Mouse (Mus musculus) limb, embryonic 12.5 days (tissue): ENCODE results near the gene Neurl2. TPM values are rescaled to one million over a fixed set of nuclear protein-coding genes. Genes with fewer than 3 reads are reported as not detected.
"Not testable (repeated sequence)": the region's sequence is repeated elsewhere in the genome, so short reads cannot be mapped to it uniquely, and the experiment has no call there.

ENCODE experiments used
- ATAC-seq: fragments of 200-750 bp; cut with Nextera tagmentation; 2 replicates; pipeline ENCODE4 v1.8.0; 2017; ENCODE audit warnings: low read depth, moderate TSS enrichment; ENCODE audit not compliant: insufficient number of reproducible peaks, insufficient read depth, low FRiP score, low TSS enrichment
- H3K27ac ChIP-seq: fragments of 300-500 bp; sonication (generic); 2 replicates; pipeline ENCODE4 v1.5.1; 2016; ENCODE audit warnings: mild to moderate bottlenecking, moderate library complexity
- H3K27me3 ChIP-seq: fragments of 300-500 bp; sonication (generic); 2 replicates; pipeline ENCODE4 v1.6.1; 2016; ENCODE audit warnings: mild to moderate bottlenecking, moderate library complexity
- H3K36me3 ChIP-seq: fragments of 300-500 bp; sonication (generic); 2 replicates; pipeline ENCODE4 v1.6.1; 2016; ENCODE audit warnings: mild to moderate bottlenecking, moderate library complexity
- H3K4me1 ChIP-seq: fragments of 300-500 bp; sonication (generic); replicated peaks from 2 replicates; pipeline ENCODE4 v1.6.1; 2016
- H3K4me2 ChIP-seq: fragments of 300-500 bp; sonication (generic); 2 replicates; pipeline ENCODE4 v1.6.1; 2016; ENCODE audit warnings: mild to moderate bottlenecking, moderate library complexity
- H3K4me3 ChIP-seq: fragments of 300-500 bp; sonication (generic); replicated peaks from 2 replicates; pipeline ENCODE4 v1.5.1; 2016; ENCODE audit warnings: mild to moderate bottlenecking
- H3K9ac ChIP-seq: fragments of 300-500 bp; sonication (generic); replicated peaks from 2 replicates; pipeline ENCODE4 v1.6.1; 2016; ENCODE audit warnings: mild to moderate bottlenecking, moderate library complexity
- H3K9me3 ChIP-seq: fragments of 300-500 bp; sonication (generic); 2 replicates; pipeline ENCODE4 v1.6.1; 2016; ENCODE audit warnings: mild to moderate bottlenecking, moderate library complexity
- WGBS: fragments of 180-500 bp; shearing (Covaris S2); methylation state at CpG from one replicate; pipeline ENCODE4 v1.1.7; 2016; 5-methylcytosine and 5-hydroxymethylcytosine counted together
- polyA plus RNA-seq: library from polyadenylated mRNA; unstranded; fragments of >200 nt; fragmentation: Nextera tagmentation; extraction: Ambion mirVana; gene quantifications from 2 replicates; pipeline ENCODE4 v1.2.1, GENCODE M21; 2016

Gene Neurl2
- polyA plus RNA-seq, result 6.3 and 6.8 TPM in 2 replicates

GRCm38 (mm10) chr2:164833314-164833959, at the start of gene Neurl2:
Gene Neurl2, minus strand, starts transcription at chr2:164833456.
- Histone ChIP-seq H3K4me1 (peaks cover 19% of the 10 kb centered on the region), H3K27ac (peak within 1 kb of the TSS; percentile 65), H3K4me3 (peak within 1 kb of the TSS; percentile 72), H3K9ac (peak within 1 kb of the TSS; percentile 69), H3K27me3 (no peaks in the 10 kb centered on the region), H3K4me2 (peak within 1 kb of the TSS; percentile 96), H3K9me3 (no peaks in the 10 kb centered on the region), H3K36me3 (peaks cover 34% of the 10 kb centered on the region)
- peak; percentile 65 for ATAC-seq
- under 1% methylated on average over 31 of the region's 31 CpGs for WGBS

DNA sequence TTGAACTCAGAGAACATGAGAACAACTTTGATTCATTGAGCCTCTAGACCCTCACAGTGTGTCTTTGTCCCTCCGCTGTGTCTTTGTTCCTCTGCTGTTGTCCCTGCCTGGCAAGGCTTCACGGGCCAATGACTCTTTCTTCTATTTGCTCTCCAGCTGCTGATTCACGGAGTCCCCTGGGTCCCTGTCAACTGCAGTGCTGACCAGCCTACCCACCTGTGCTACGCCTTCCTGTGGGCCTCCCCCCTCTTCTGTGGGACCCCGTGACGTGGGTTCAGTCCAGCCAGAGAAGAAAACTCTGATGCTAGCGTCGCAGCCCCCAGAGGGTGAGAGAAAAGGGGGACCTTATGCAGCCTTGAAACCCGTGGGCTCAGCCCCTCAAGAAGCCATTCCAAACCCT, 49.4 kb upstream of the Neurl2 start:
- H3K4me3 ChIP-seq, result no peak overlapping the region
- H3K4me1 ChIP-seq, result peaks cover 15% of the 10 kb centered on the region
- H3K36me3 ChIP-seq, result peaks cover 52% of the 10 kb centered on the region
- H3K9me3 ChIP-seq, result no peaks in the 10 kb centered on the region
- no peak overlapping the region for H3K4me2 ChIP-seq
- 89% methylated on average over 9 of the region's 9 CpGs for WGBS
- no peak overlapping the region for H3K9ac ChIP-seq
- H3K27me3 ChIP-seq, result no peaks in the 10 kb centered on the region
- no peak for ATAC-seq
- H3K27ac ChIP-seq, result 0 out of 2 replicates have a peak overlapping the region, but pooled peaks have one; percentile 45

GRCm38 (mm10) chr2:164879568-164880277, 46.5 kb upstream of the Neurl2 start:
- Histone ChIP-seq H3K27me3 (no peaks in the 10 kb centered on the region), H3K4me3 (peak overlapping the region; percentile 87), H3K36me3 (peaks cover 28% of the 10 kb centered on the region), H3K4me1 (peaks cover 26% of the 10 kb centered on the region), H3K9ac (peak overlapping the region; percentile 99), H3K9me3 (no peaks in the 10 kb centered on the region), H3K4me2 (peak overlapping the region; percentile 88), H3K27ac (peak overlapping the region; percentile 100)
- WGBS, result under 1% methylated on average over 70 of the region's 72 CpGs
- ATAC-seq, result peak; percentile 80

- 0% methylated on average over 36 of the region's 40 CpGs for WGBS
- H3K4me2 ChIP-seq, result peak within 1 kb of the TSS; percentile 88
- peak within 1 kb of the TSS; percentile 99 for H3K9ac ChIP-seq
- peak within 1 kb of the TSS; percentile 100 for H3K27ac ChIP-seq
- peak within 1 kb of the TSS; percentile 87 for H3K4me3 ChIP-seq
- H3K4me1 ChIP-seq, result peaks cover 31% of the 10 kb centered on the region
- no peaks in the 10 kb centered on the region for H3K9me3 ChIP-seq
- no peaks in the 10 kb centered on the region for H3K27me3 ChIP-seq
- ATAC-seq, result peak; percentile 72
- H3K36me3 ChIP-seq, result peaks cover 23% of the 10 kb centered on the region
Observed at GRCm38 (mm10) chr2:164879228-164879567, 45.9 kb upstream of the Neurl2 start, which contains the start of gene Pcif1. Gene Pcif1, plus strand, starts transcription at chr2:164879304.

- Histone ChIP-seq H3K9me3 (no peaks in the 10 kb centered on the region), H3K4me2 (peak overlapping the region; percentile 88), H3K36me3 (peaks cover 18% of the 10 kb centered on the region), H3K4me3 (peak overlapping the region; percentile 87), H3K27ac (peak overlapping the region; percentile 100), H3K4me1 (peaks cover 35% of the 10 kb centered on the region), H3K27me3 (no peaks in the 10 kb centered on the region), H3K9ac (peak overlapping the region; percentile 99)
- ATAC-seq, result peak; percentile 54
- 3% methylated on average over 28 of the region's 28 CpGs for WGBS
Observed at GRCm38 (mm10) chr2:164878509-164879227, 45.4 kb upstream of the Neurl2 start.

DNA sequence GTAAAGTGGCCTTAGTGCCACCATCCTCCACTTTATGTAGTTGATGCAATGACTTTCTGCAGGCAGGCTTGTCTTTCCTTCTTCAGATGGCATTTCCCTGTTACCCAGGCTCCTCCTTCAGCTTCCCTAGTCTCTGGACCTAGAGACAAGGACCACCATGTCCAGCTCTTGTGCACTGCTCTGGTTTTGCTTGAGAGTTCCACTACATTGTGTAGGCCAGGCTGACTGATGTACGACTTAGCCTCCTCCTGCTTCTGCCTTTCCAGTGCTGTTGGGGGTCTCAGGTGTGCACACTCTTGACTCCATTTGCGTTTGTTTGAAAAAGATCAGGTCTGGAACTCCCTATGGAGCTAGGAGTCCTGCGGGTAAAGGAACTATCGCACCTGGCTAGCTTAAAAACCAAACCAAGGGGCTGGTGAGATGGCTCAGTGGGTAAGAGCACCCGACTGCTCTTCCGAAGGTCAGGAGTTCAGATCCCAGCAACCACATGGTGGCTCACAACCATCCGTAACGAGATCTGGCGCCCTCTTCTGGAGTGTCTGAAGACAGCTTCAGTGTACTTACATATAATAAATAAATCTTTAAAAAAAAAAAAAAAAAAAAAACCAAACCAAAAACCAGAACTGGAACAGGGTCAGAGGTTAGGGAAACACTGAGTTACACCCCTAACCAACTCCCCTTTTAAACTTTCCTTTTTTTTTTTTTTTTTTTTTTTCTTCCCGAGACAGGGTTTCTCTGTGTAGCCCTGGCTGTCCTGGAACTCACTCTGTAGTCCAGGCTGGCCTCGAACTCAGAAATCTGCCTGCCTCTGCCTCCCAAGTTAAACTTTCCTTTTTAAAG, 44.3 kb upstream of the Neurl2 start:
- H3K36me3 ChIP-seq, H3K9me3 ChIP-seq, H3K27ac ChIP-seq, H3K27me3 ChIP-seq, H3K9ac ChIP-seq, ATAC-seq: not testable (repeated sequence)
- peak overlapping the region; percentile 88 for H3K4me2 ChIP-seq
- peaks cover 35% of the 10 kb centered on the region for H3K4me1 ChIP-seq
- 75% methylated on average over 11 of the region's 11 CpGs for WGBS
- peak overlapping the region; percentile 87 for H3K4me3 ChIP-seq

GRCm38 (mm10) chr2:164875648-164876047, 42.4 kb upstream of the Neurl2 start:
- H3K4me3 ChIP-seq, H3K9me3 ChIP-seq, H3K27me3 ChIP-seq, H3K9ac ChIP-seq, H3K4me2 ChIP-seq, H3K36me3 ChIP-seq, ATAC-seq, H3K27ac ChIP-seq: not testable (repeated sequence)
- WGBS, result 51% methylated on average over 2 of the region's 2 CpGs
- H3K4me1 ChIP-seq, result peaks cover 33% of the 10 kb centered on the region

DNA sequence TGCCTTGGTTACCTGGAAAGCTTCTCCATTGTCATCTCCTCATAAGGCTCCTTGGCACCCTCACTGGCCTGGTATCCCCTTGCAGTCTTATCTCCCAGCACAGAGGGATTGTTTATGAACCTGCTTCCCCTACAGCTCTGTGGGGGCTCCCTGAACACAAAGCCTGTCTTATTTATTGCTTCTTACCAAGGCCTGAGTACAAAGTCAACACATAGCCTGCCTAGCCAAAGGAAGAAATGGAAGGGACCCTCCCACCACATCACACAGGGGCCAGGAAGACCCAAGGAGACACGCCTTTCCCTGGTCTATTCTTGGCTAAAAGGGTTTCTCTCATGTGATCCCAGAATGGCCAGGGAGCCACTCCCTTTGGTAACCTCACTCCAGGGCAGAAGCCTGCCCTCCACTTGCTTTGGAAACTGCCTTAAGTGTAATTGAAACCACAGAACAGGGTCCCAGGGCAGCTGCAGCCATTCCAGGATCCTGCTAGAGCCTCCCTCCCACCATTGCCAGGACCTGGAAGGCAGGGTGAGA, 41.0 kb upstream of the Neurl2 start:
- no peak overlapping the region for H3K4me3 ChIP-seq
- H3K27me3 ChIP-seq, result no peaks in the 10 kb centered on the region
- ATAC-seq, result no peak
- peaks cover 27% of the 10 kb centered on the region for H3K4me1 ChIP-seq
- no peak overlapping the region for H3K9ac ChIP-seq
- no peaks in the 10 kb centered on the region for H3K9me3 ChIP-seq
- H3K4me2 ChIP-seq, result no peak overlapping the region
- H3K27ac ChIP-seq, result peak overlapping the region; percentile 56; the same call in 1 of the 2 replicates
- H3K36me3 ChIP-seq, result peaks cover 5% of the 10 kb centered on the region
- WGBS, result 44% methylated on average over 1 of the region's 1 CpGs

DNA sequence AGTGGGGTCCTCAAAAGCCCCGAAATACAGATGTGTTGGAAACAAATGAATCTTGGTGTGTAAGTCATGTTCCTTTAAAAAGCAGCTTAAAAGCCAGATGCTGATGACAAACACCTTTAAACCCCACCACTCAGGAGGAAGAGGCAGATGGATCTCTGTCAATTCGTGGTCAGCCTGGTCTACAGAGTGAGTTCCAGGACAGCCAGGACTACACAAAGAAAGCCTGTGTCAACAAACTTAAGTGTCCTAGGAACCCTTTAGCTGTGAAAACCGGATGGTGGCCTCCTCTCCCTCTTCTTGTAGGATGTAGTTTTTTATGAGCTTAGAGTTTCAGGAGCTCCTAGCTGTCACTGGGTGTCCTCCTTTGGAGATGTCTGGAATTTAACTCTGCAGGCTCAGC, 40.4 kb upstream of the Neurl2 start:
- H3K4me1 ChIP-seq, result peaks cover 27% of the 10 kb centered on the region
- H3K4me3 ChIP-seq, result no peak overlapping the region
- no peak overlapping the region for H3K27ac ChIP-seq
- 57% methylated on average over 3 of the region's 3 CpGs for WGBS
- H3K4me2 ChIP-seq, result no peak overlapping the region
- peaks cover 5% of the 10 kb centered on the region for H3K36me3 ChIP-seq
- H3K9ac ChIP-seq, result no peak overlapping the region
- ATAC-seq, result no peak
- H3K27me3 ChIP-seq, result no peaks in the 10 kb centered on the region
- no peaks in the 10 kb centered on the region for H3K9me3 ChIP-seq

DNA sequence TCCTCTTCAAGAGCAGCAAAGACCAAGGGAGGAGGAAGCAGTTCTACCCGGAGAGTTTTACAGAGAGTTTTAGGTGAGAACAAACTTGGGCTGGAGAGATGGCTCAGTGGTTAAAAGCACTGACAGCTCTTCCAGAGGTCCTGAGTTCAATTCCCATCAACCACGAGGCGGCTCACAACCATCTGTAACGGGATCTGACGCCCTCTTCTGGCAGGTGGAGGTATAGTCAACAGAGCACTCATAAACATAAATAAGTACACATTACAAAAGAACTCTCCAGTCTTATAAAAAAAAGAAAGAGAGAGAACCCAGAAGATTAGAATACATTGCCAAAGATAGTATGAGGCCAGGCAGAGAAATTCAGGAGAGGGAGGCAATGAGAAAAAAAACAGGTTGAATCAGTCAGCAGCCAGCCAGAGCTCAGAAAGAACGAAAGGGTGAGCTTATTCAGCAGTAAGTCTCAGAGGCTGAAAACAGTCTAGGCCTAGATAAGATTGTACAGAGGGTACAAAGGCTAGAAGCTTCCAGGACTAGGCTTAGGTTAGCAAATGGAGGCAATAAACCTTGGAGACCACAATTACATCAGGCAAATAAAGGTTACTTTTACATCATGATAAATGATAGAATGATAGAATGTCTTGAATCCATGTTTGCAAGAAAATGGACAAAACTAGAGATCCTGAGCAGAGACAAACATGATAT, 38.5 kb upstream of the Neurl2 start:
- Histone ChIP-seq H3K4me1 (peaks cover 14% of the 10 kb centered on the region; the same call in 1 of the 2 replicates), H3K27ac (no peak overlapping the region), H3K4me2 (no peak overlapping the region), H3K9ac (no peak overlapping the region), H3K27me3 (no peaks in the 10 kb centered on the region), H3K9me3 (peaks cover 8% of the 10 kb centered on the region; the same call in 1 of the 2 replicates), H3K36me3 (no peaks in the 10 kb centered on the region), H3K4me3 (no peak overlapping the region)
- 58% methylated on average over 6 of the region's 6 CpGs for WGBS
- no peak for ATAC-seq
